9 mouse cellular contexts compared by ENCODE assay signal in genomic region chr9:41054166-41054565, GRCm38 (mm10). TPM values are rescaled to one million over a fixed set of nuclear protein-coding genes. Genes with fewer than 3 reads are reported as not detected.
DNase-seq lines count a peak whose midpoint lies in the region; ATAC-seq and TF ChIP-seq lines count a peak whose summit lies in the region.
"Had no signal": no experiment of that assay in that cellular context is flagged by ENCODE, and none has a peak within 500 bp of the region (broad histone marks: within the 10 kb centered on the region; RNA-seq: fewer than 3 reads in every experiment).

No protein-coding gene starts in this region.

- DNase-seq in 3T3-L1 (ENCODE audit: low read depth, low spot score), result peak; percentile 7
- peak; percentile 60 for DNase-seq in brain, embryonic 14.5 days (ENCODE audit: low read depth)
- peak; percentile 90 to 93 for DNase-seq in frontal cortex, postnatal 36 days (ENCODE audit: low spot score in 2 of 2)
- peak; percentile 83 to 93 for DNase-seq in left cerebral cortex, adult 9 months (ENCODE audit: low spot score in 2 of 2)
- DNase-seq in liver, postnatal 0 days, result no peak
- DNase-seq in heart, adult 9 months (ENCODE audit: low spot score in 2 of 2), result no peak

- no peak for TF ChIP-seq POLR2A in brain, embryonic 14.5 days (IDR thresholded peaks at IDR 0.05; ENCODE audit: borderline replicate concordance, extremely low read depth, insufficient read depth, insufficient read length, poor library complexity, severe bottlenecking)

- no peak overlapping the region for H3K27ac ChIP-seq in liver, postnatal 0 days (ENCODE audit: low read depth)
- H3K27ac ChIP-seq: liver, embryonic 15.5 days had no signal

- H3K4me2 ChIP-seq in liver, postnatal 0 days (ENCODE audit: low read depth, low read length), result no peak overlapping the region
- H3K4me2 ChIP-seq: liver, embryonic 15.5 days had no signal

- WGBS in liver, postnatal 0 days (ENCODE audit: insufficient replicate concordance), result 85% methylated on average over 9 of the region's 9 CpGs

- no peak for ATAC-seq in megakaryocyte, adult 5-6 weeks (ENCODE audit: poor library complexity, severe bottlenecking)
- ATAC-seq in liver, postnatal 0 days, result no peak
- no peak for ATAC-seq in activated CD4-positive, CD25-positive, alpha-beta regulatory T cell, adult 4 months

- peaks cover 15% of the 10 kb centered on the region for H3K4me1 ChIP-seq in liver, postnatal 0 days (ENCODE audit: insufficient read depth)

- no peak overlapping the region for H3K9ac ChIP-seq in liver, postnatal 0 days (replicated peaks)
- H3K9ac ChIP-seq: liver, embryonic 15.5 days had no signal

- H3K9me3 ChIP-seq in liver, postnatal 0 days (ENCODE audit: low read length), result no peaks in the 10 kb centered on the region
- H3K9me3 ChIP-seq: liver, embryonic 15.5 days had no signal

- no peak overlapping the region for H3K4me3 ChIP-seq in liver, postnatal 0 days (ENCODE audit: low read depth, low read length)
- H3K4me3 ChIP-seq: liver, embryonic 15.5 days had no signal

- no peaks in the 10 kb centered on the region for H3K36me3 ChIP-seq in liver, postnatal 0 days (replicated peaks; ENCODE audit: insufficient read depth, low read length)
- H3K36me3 ChIP-seq: liver, embryonic 15.5 days had no signal

- no peak for TF ChIP-seq EP300 in liver, postnatal 0 days (IDR thresholded peaks at IDR 0.05; ENCODE audit: low read depth)

- no peaks in the 10 kb centered on the region for H3K27me3 ChIP-seq in liver, postnatal 0 days (ENCODE audit: insufficient read depth, low read length)
- H3K27me3 ChIP-seq: liver, embryonic 15.5 days had no signal

- no peak for TF ChIP-seq CTCF in brain, embryonic 14.5 days (IDR thresholded peaks at IDR 0.05; ENCODE audit: borderline replicate concordance, extremely low read depth, insufficient read depth, insufficient read length)
- no peak for TF ChIP-seq CTCF in liver, postnatal 0 days (IDR thresholded peaks at IDR 0.05; ENCODE audit: low read depth)

RNA-seq across cellular contexts. Expression of gene Crtam, which starts 49.7 kb away (rescaled TPM):
- 0.03 and 0.04 TPM in 2 replicates for polyA plus RNA-seq in brain, embryonic 14.5 days (2012; rRNA removed)
- 0.45 and 0.62 TPM in 2 replicates for total RNA-seq in megakaryocyte, adult 5-6 weeks (2015)
- 0.40 and 0.77 TPM in 2 replicates for total RNA-seq in megakaryocyte, adult 5-6 weeks (2017)
- polyA plus RNA-seq in liver, postnatal 0 days (2015; fragmentation: Nextera tagmentation; extraction: Ambion mirVana), result 0.06 and 0.08 TPM in 2 replicates
- polyA plus RNA-seq in activated CD4-positive, CD25-positive, alpha-beta regulatory T cell, adult 4 months (2017; shearing (Covaris generic)), result 1 to 10 TPM; 1.2 to 2.7 TPM
- polyA plus RNA-seq: liver, embryonic 15.5 days had no signal

Comparison
In these comparisons a context has a peak if more than half of its experiments do, and no peak if none do; other contexts are left out.
1. DNase-seq: peak in 3T3-L1 (single experiment), brain, embryonic 14.5 days (single experiment), frontal cortex, postnatal 36 days (2 of 2) and left cerebral cortex, adult 9 months (2 of 2); none in liver, postnatal 0 days (single experiment) and heart, adult 9 months (0 of 2).